Mouse (Mus musculus): ENCODE measurements around the gene Twist2.
A peak's percentile ranks its signal among the peaks of the same experiment; 100 is the strongest.

Gene Twist2

GRCm38 (mm10) chr1:91816571-91816970, 15.3 kb downstream of the Twist2 start:
- DNase-seq (ENCODE audit: low spot score in 2 of 2): no peak

- DNase-seq (ENCODE audit: low spot score in 2 of 2): no peak
Observed at GRCm38 (mm10) chr1:91819237-91819636, 18.0 kb downstream of the Twist2 start.

GRCm38 (mm10) chr1:91820531-91820930, 19.3 kb downstream of the Twist2 start:
- no peak for DNase-seq (ENCODE audit: low spot score in 2 of 2)

GRCm38 (mm10) chr1:91822316-91822824, 21.1 kb downstream of the Twist2 start:
- no peak for DNase-seq (ENCODE audit: low spot score in 2 of 2)

- DNase-seq (ENCODE audit: low spot score in 2 of 2): no peak
Observed at GRCm38 (mm10) chr1:91823530-91823929, 22.3 kb downstream of the Twist2 start.

GRCm38 (mm10) chr1:91823951-91824350, 22.7 kb downstream of the Twist2 start:
- no peak for DNase-seq (ENCODE audit: low spot score in 2 of 2)

GRCm38 (mm10) chr1:91825261-91825660, 24.0 kb downstream of the Twist2 start:
- DNase-seq (ENCODE audit: low spot score in 2 of 2): no peak

- no peak for DNase-seq (ENCODE audit: low spot score in 2 of 2)
Observed at GRCm38 (mm10) chr1:91831978-91832377, 30.7 kb downstream of the Twist2 start.

- DNase-seq (ENCODE audit: low spot score in 2 of 2): no peak
Observed at GRCm38 (mm10) chr1:91839557-91839956, 38.3 kb downstream of the Twist2 start.

- DNase-seq (ENCODE audit: low spot score in 2 of 2): peak in 1 of 2 experiments; percentile 21
Observed at GRCm38 (mm10) chr1:91839979-91840378, 38.7 kb downstream of the Twist2 start.

- DNase-seq (ENCODE audit: low spot score in 2 of 2): peak; percentile 18 to 28
Observed at GRCm38 (mm10) chr1:91844236-91844635, 43.0 kb downstream of the Twist2 start.

GRCm38 (mm10) chr1:91844681-91845379, 43.6 kb downstream of the Twist2 start:
- no peak for DNase-seq (ENCODE audit: low spot score in 2 of 2)

GRCm38 (mm10) chr1:91845380-91845957, 44.2 kb downstream of the Twist2 start:
- no peak for DNase-seq (ENCODE audit: low spot score in 2 of 2)

- no peak for DNase-seq (ENCODE audit: low spot score in 2 of 2)
Observed at GRCm38 (mm10) chr1:91851300-91851699, 50.0 kb downstream of the Twist2 start.

- DNase-seq (ENCODE audit: low spot score in 2 of 2): no peak
Observed at GRCm38 (mm10) chr1:91856771-91857664, 55.8 kb downstream of the Twist2 start.

GRCm38 (mm10) chr1:91858101-91858790, 57.0 kb downstream of the Twist2 start:
- DNase-seq (ENCODE audit: low spot score in 2 of 2): no peak

- DNase-seq (ENCODE audit: low spot score in 2 of 2): no peak
Observed at GRCm38 (mm10) chr1:91858901-91859300, 57.6 kb downstream of the Twist2 start.

GRCm38 (mm10) chr1:91861511-91861910, 60.2 kb downstream of the Twist2 start:
- DNase-seq (ENCODE audit: low spot score in 2 of 2): no peak

- DNase-seq (ENCODE audit: low spot score in 2 of 2): no peak
Observed at GRCm38 (mm10) chr1:91866001-91866400, 64.7 kb downstream of the Twist2 start.

- DNase-seq (ENCODE audit: low spot score in 2 of 2): no peak
Observed at GRCm38 (mm10) chr1:91871101-91871500, 69.8 kb downstream of the Twist2 start.

GRCm38 (mm10) chr1:91872388-91873059, 71.3 kb downstream of the Twist2 start:
- no peak for DNase-seq (ENCODE audit: low spot score in 2 of 2)

Data from left cerebral cortex, adult 9 months (tissue).